Mouse (Mus musculus) neural tube, embryonic 12.5 days (tissue): Measurements from ENCODE around the gene Fam180a. TPM values are rescaled to one million over a fixed set of nuclear protein-coding genes. Genes with fewer than 3 reads are reported as not detected.
"Not testable (repeated sequence)": the region's sequence is repeated elsewhere in the genome, so short reads cannot be mapped to it uniquely, and the experiment has no call there.

ENCODE experiments used
- ATAC-seq: fragments of 200-750 bp; cut with Nextera tagmentation; 2 replicates; pipeline ENCODE4 v1.8.0; 2017; ENCODE audit warnings: low read depth, mild to moderate bottlenecking, moderate TSS enrichment, moderate library complexity; ENCODE audit not compliant: low FRiP score
- H3K27ac ChIP-seq: fragments of 300-500 bp; sonication (generic); 2 replicates; pipeline ENCODE4 v1.5.1; 2016
- H3K27me3 ChIP-seq: fragments of 300-500 bp; sonication (generic); replicated peaks from 2 replicates; pipeline ENCODE4 v1.6.1; 2016; ENCODE audit warnings: mild to moderate bottlenecking
- H3K36me3 ChIP-seq: fragments of 300-500 bp; sonication (generic); 2 replicates; pipeline ENCODE4 v1.6.1; 2016; ENCODE audit warnings: mild to moderate bottlenecking
- H3K4me1 ChIP-seq: fragments of 300-500 bp; sonication (generic); 2 replicates; pipeline ENCODE4 v1.6.1; 2016
- H3K4me2 ChIP-seq: fragments of 300-500 bp; sonication (generic); replicated peaks from 2 replicates; pipeline ENCODE4 v1.6.1; 2016; ENCODE audit warnings: mild to moderate bottlenecking
- H3K4me3 ChIP-seq: fragments of 300-500 bp; sonication (generic); 2 replicates; pipeline ENCODE4 v1.5.1; 2016
- H3K9ac ChIP-seq: fragments of 300-500 bp; sonication (generic); 2 replicates; pipeline ENCODE4 v1.6.1; 2016; ENCODE audit warnings: mild to moderate bottlenecking
- H3K9me3 ChIP-seq: fragments of 300-500 bp; sonication (generic); 2 replicates; pipeline ENCODE4 v1.6.1; 2016; ENCODE audit warnings: mild to moderate bottlenecking
- WGBS: fragments of 180-500 bp; shearing (Covaris S2); methylation state at CpG from one replicate; pipeline ENCODE4 v1.1.7; 2016; 5-methylcytosine and 5-hydroxymethylcytosine counted together
- polyA plus RNA-seq: library from polyadenylated mRNA; unstranded; fragments of >200 nt; fragmentation: Nextera tagmentation; extraction: Ambion mirVana; gene quantifications from 2 replicates; pipeline ENCODE4 v1.2.1, GENCODE M21; 2016

Fam180a gene
- polyA plus RNA-seq: not detected in 2 replicates

DNA sequence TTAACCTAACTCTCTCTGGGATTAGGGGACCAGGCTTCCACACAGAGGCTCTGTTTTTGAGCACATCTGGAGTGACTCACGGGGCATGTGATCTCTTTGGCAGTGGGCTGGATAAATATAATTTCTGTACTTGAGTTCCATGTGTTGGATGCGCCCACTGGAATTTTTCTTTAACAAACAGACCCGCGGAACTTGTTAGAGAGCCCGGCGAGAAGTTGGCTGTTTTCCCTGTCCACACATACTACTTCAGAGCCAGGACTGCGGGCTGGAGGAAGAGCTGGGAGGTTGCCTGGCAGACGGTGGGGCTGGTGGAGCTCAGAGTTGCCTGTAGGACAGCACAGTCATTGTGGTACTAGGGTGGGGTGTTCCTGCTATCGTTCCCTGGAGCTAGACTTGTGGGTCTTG lies at the start of gene Fam180a:
Gene Fam180a, minus strand, starts transcription at position 31 of the 405 bp plus-strand sequence.
- no peaks in the 10 kb centered on the region for H3K9me3 ChIP-seq
- H3K4me3 ChIP-seq: no peak within 1 kb of the TSS
- no peaks in the 10 kb centered on the region for H3K4me1 ChIP-seq
- ATAC-seq: no peak
- no peak within 1 kb of the TSS for H3K4me2 ChIP-seq
- H3K27me3 ChIP-seq: no peaks in the 10 kb centered on the region
- no peak within 1 kb of the TSS for H3K27ac ChIP-seq
- no peaks in the 10 kb centered on the region for H3K36me3 ChIP-seq
- WGBS: 90% methylated on average over 9 of the region's 9 CpGs
- H3K9ac ChIP-seq: no peak within 1 kb of the TSS

DNA sequence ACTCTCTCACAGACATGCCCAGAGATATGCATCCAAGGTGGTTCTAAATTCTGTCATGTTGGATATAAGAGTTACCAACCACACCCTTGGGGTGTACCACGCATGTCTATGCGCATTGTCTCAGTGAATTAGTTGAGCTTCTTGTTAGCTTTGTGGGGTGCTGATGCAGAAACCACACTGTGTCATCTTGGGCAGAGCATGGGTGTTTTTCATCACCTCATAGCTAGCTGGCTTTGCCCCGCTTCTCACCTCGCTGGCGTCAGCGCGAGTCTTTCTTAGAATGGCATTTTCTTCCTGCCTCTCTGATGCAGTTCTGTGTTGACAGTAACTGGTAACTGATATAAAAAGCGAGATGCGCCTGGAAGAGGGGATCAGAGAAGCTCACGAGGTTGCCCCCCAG lies 48.1 kb upstream of the Fam180a start:
- H3K4me1 ChIP-seq: no peaks in the 10 kb centered on the region
- H3K9ac ChIP-seq: no peak overlapping the region
- H3K27me3 ChIP-seq: no peaks in the 10 kb centered on the region
- H3K4me3 ChIP-seq: no peak overlapping the region
- no peak overlapping the region for H3K27ac ChIP-seq
- 91% methylated on average over 10 of the region's 10 CpGs for WGBS
- H3K36me3 ChIP-seq: no peaks in the 10 kb centered on the region
- no peaks in the 10 kb centered on the region for H3K9me3 ChIP-seq
- H3K4me2 ChIP-seq: no peak overlapping the region
- no peak for ATAC-seq

DNA sequence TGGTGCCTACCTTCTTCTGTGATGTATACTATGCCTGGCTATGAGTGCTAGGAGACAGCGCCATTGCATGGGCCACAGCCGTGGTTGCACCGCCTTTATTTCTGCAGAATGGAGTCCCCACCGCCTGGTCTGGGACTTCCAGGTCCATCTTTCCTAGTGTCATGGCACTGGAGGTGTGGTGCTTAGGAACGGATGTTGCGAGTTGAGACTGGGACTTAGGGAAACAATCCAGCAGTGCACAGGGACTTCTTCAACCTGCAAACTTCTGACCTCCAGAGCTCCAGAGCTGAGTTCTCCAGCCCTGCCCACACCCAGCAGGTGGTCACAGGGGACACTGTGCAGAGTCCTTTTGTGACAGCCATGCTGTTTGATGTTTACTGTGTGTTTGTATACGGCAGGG lies 44.4 kb upstream of the Fam180a start:
- Histone ChIP-seq H3K4me2 (no peak overlapping the region), H3K9ac (no peak overlapping the region), H3K27ac (no peak overlapping the region), H3K9me3 (no peaks in the 10 kb centered on the region), H3K36me3 (no peaks in the 10 kb centered on the region), H3K27me3 (no peaks in the 10 kb centered on the region), H3K4me1 (no peaks in the 10 kb centered on the region), H3K4me3 (no peak overlapping the region)
- 92% methylated on average over 7 of the region's 7 CpGs for WGBS
- ATAC-seq: no peak

DNA sequence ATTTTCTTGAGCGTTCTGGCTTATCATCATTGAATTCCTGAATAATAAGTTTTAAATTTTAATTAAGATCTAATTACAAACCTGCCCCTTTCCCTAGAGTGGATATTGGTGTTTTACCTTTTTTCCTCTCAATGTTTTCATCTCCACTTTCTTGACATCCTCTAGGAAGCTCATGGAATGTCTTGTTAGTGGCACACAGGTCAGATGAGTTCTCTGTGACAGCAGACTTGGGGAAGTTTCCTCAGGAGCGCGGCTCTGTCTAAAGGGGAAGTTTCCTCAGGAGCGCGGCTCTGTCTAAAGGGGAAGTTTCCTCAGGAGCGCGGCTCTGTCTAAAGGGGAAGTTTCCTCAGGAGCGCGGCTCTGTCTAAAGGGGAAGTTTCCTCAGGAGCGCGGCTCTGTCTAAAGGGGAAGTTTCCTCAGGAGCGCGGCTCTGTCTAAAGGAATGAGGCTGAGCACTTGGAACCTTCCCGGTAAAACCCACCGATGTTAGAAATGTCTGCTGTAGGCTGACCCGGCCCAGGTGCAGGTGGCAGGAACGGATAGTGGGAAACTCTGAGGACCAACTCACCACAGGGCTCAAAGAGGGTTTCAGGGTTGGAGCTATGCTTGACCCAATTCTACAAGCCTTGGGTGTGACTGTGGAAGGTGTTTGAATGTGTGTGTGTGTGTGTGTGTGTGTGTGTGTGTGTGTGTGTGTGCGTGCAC lies 43.8 kb upstream of the Fam180a start:
- H3K9me3 ChIP-seq, H3K27ac ChIP-seq, H3K4me2 ChIP-seq, H3K27me3 ChIP-seq, H3K36me3 ChIP-seq, H3K4me1 ChIP-seq, H3K4me3 ChIP-seq, H3K9ac ChIP-seq, ATAC-seq: not testable (repeated sequence)
- 87% methylated on average over 16 of the region's 18 CpGs for WGBS

DNA sequence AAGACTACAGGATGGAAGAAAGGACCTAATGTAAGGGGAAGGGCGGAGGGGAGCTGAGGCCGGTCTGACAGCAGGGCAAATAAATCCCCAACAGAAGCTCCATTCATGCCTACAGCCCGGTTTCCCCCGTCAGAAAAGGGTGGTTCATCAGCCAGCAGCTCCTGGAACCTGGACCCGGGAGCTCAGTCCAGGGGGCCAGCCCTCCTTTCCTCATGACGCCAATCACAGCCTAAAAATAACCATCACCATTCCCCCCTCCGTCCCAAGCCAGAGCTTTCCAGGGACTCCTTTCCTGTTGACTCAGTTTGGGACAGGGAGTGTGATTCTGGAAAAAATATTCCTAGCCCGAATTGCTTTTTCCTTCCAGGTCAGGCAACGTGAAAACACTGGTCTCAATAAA lies 36.7 kb upstream of the Fam180a start:
- WGBS: 64% methylated on average over 9 of the region's 9 CpGs

DNA sequence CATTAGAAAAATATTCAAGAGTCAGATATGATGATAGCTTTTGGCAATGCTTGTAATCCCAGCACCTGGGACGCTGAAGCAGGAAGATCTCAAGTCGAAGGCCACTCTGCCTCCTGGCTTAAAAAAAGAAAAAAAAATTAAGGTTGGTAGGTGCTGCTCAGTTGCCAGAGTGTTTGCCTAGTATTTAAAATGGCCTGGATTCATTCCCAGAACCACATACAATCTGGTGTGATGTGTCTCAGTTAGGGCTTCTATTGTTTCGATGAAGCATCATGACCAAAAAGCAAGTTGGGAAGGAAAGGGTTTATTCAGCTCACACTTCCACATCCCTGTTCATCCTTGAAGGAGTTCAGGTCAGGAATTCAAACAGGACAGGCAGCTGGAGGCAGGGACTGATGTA lies 29.4 kb upstream of the Fam180a start:
- Histone ChIP-seq H3K4me1 (peaks cover 20% of the 10 kb centered on the region), H3K9me3 (no peaks in the 10 kb centered on the region), H3K4me3 (no peak overlapping the region), H3K27me3 (no peaks in the 10 kb centered on the region), H3K27ac (no peak overlapping the region), H3K4me2 (no peak overlapping the region), H3K36me3 (no peaks in the 10 kb centered on the region), H3K9ac (no peak overlapping the region)
- 90% methylated on average over 3 of the region's 3 CpGs for WGBS
- no peak for ATAC-seq

More for the DNA sequence above, 36.7 kb upstream of the Fam180a start:
- no peaks in the 10 kb centered on the region for H3K36me3 ChIP-seq
- H3K27ac ChIP-seq: no peak overlapping the region
- H3K9ac ChIP-seq: no peak overlapping the region
- H3K9me3 ChIP-seq: no peaks in the 10 kb centered on the region
- H3K27me3 ChIP-seq: no peaks in the 10 kb centered on the region
- H3K4me2 ChIP-seq: no peak overlapping the region
- no peak for ATAC-seq
- H3K4me3 ChIP-seq: no peak overlapping the region
- H3K4me1 ChIP-seq: no peaks in the 10 kb centered on the region

DNA sequence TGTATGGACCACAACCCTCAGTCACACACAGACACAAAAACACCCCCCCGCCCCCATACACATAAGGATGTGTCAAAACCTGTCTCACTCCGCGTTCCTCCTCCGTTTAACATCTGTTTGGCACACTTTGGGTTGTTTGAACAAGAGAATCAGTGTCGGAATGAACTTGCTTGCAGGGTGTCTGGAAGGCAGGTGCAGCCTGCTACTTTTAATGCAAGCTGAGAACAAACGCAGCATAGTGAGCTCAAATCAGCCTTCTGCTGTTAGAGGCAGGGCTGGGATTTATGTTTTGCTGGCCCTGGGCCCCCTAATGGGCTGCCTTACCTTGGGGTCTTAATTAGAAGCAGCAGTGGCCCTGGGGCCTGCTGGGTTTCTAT lies 28.7 kb upstream of the Fam180a start:
- Histone ChIP-seq H3K27ac (no peak overlapping the region), H3K27me3 (no peaks in the 10 kb centered on the region), H3K9me3 (no peaks in the 10 kb centered on the region), H3K4me1 (peaks cover 20% of the 10 kb centered on the region), H3K9ac (no peak overlapping the region), H3K4me2 (peak overlapping the region; percentile 42), H3K36me3 (no peaks in the 10 kb centered on the region), H3K4me3 (no peak overlapping the region)
- ATAC-seq: peak; percentile 64
- 11% methylated on average over 6 of the region's 6 CpGs for WGBS

DNA sequence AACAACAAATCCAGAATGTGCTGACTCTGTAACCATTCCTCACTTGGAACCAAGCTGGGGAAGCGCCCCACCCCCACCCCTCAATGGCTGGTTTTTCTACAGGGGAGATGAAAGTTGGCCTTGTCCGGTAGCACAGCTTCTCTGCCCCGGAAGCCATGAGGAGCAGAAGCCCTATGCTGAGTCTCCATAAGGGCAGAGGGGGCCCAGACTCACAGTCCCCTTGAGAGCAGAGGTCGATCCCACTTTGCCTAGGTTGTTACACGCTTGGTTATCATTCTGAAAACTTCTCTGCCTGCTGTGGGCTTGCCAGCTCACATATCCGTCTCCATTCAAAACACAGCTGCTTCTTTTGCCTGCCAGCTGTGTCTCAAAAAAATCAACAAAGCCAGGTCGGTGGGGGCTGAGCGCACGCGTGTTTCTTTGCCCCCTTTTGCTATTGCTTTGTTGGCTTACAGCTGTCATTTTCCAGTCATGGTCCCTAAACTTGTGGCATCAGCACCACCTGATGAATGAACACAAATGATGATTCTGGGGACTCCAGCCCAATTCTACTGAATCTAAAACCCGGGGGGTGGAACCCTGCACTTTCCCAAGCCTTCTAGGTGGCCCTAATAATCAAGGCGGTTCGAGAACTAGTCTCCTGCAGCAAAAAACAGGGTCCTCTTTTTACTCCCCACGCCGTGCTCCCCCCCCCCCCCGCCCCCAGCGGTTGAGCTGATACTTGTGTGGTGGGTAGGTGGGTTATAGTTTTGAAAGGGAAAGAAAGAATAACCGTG lies 28.1 kb upstream of the Fam180a start:
- Histone ChIP-seq H3K27ac (no peak overlapping the region; the same call in 1 of the 2 replicates), H3K4me2 (peak overlapping the region; percentile 42), H3K4me3 (no peak overlapping the region), H3K9ac (no peak overlapping the region), H3K4me1 (peaks cover 20% of the 10 kb centered on the region), H3K27me3 (no peaks in the 10 kb centered on the region), H3K9me3 (no peaks in the 10 kb centered on the region), H3K36me3 (no peaks in the 10 kb centered on the region)
- ATAC-seq: peak; percentile 42; the same call in 1 of the 2 replicates
- WGBS: 9% methylated on average over 16 of the region's 18 CpGs

DNA sequence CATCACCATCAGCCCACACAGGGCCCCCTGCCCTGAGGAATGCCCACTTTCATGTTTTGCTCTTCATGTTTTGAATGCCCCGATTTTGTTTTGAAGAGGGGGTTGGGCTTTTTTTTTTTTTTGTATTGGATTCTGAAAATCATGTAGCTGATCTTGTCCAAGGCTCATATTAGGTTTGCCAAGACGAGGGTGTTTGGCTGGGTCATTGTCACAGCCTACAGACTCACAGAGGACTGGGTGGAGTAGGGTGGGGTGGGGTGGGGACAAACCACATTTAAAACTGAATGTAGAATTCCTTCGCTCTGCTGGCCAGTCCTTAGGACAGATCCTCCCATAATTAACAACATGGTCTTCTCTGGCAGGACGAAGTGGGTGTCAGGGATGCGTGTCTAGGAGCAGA lies 27.5 kb upstream of the Fam180a start:
- H3K4me3 ChIP-seq: no peak overlapping the region
- peak overlapping the region; percentile 42 for H3K4me2 ChIP-seq
- no peaks in the 10 kb centered on the region for H3K27me3 ChIP-seq
- no peak for ATAC-seq
- no peaks in the 10 kb centered on the region for H3K9me3 ChIP-seq
- no peak overlapping the region for H3K9ac ChIP-seq
- H3K36me3 ChIP-seq: no peaks in the 10 kb centered on the region
- 61% methylated on average over 5 of the region's 5 CpGs for WGBS
- H3K27ac ChIP-seq: no peak overlapping the region
- H3K4me1 ChIP-seq: peaks cover 20% of the 10 kb centered on the region

DNA sequence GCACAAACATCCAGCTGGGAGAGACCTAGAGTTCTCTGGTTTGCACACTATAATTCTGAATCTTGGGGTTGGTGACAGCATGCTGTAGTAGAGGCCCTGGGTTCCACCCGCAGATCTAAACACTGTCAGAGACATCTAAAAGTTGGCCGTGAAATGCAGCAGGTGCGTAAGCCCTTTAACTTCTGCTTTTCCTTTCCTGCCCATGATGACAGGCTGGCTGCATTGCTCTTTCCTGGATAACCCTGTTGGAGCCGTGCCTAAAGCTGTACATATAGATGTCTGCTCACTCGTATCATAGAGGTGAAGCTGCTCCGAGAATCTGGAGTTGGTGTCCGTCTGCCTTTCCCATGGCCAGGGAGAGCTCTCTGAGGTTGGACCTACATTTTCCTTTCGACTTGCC lies 26.9 kb upstream of the Fam180a start:
- peaks cover 20% of the 10 kb centered on the region for H3K4me1 ChIP-seq
- H3K36me3 ChIP-seq: no peaks in the 10 kb centered on the region
- 92% methylated on average over 8 of the region's 8 CpGs for WGBS
- ATAC-seq: no peak
- no peak overlapping the region for H3K9ac ChIP-seq
- no peak overlapping the region for H3K4me2 ChIP-seq
- H3K9me3 ChIP-seq: no peaks in the 10 kb centered on the region
- H3K27me3 ChIP-seq: no peaks in the 10 kb centered on the region
- no peak overlapping the region for H3K27ac ChIP-seq
- H3K4me3 ChIP-seq: no peak overlapping the region

DNA sequence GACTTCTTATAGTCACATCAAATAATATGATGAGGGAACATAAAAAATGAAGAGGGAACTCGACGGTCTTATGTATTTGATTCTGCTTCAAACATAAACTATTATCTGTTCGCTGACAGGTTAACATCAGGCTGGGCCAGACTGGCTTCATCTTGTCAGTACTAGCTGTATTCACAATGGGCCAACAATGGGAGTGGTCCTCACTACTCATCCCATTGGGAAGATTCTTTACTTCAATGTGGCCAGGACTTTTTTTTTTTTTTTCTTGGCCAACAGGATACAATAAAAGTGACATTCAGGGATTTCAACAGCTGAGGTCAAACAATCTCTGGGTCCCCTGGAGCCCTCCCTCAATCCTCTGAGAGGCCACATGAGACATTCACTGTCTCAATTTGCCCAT lies 25.9 kb upstream of the Fam180a start:
- Histone ChIP-seq H3K4me2 (no peak overlapping the region), H3K27me3 (no peaks in the 10 kb centered on the region), H3K4me3 (no peak overlapping the region), H3K27ac (no peak overlapping the region), H3K9ac (no peak overlapping the region), H3K36me3 (no peaks in the 10 kb centered on the region), H3K9me3 (no peaks in the 10 kb centered on the region), H3K4me1 (peaks cover 20% of the 10 kb centered on the region)
- ATAC-seq: no peak
- WGBS: 97% methylated on average over 3 of the region's 3 CpGs

DNA sequence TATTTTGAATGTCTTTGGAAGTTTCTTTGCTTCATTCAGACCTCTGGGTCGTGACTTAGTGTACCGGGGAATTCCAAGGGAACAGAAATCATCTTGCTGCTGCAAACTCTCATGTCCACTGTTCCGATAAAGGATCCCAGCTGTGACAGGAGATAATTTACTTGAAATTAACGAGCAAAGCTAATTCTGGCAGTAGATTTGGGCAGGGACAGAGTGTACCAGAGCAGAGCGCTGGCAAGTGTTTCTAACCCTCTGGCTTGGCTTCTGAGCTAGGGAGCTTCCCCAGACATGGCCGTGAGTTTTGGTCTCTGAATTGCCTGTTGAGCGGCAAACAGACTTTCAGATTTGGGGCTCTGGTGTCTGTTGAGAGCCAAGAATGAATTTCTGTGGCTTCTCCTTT lies 23.8 kb upstream of the Fam180a start:
- no peak overlapping the region for H3K4me2 ChIP-seq
- no peak overlapping the region for H3K4me3 ChIP-seq
- no peaks in the 10 kb centered on the region for H3K27me3 ChIP-seq
- WGBS: 59% methylated on average over 7 of the region's 7 CpGs
- no peak for ATAC-seq
- no peak overlapping the region for H3K9ac ChIP-seq
- H3K27ac ChIP-seq: no peak overlapping the region
- H3K4me1 ChIP-seq: peaks cover 16% of the 10 kb centered on the region
- no peaks in the 10 kb centered on the region for H3K9me3 ChIP-seq
- H3K36me3 ChIP-seq: no peaks in the 10 kb centered on the region
